Mouse (Mus musculus): ENCODE measurements at regions not wholly inside any gene's neighbourhood (a gene's known extent, or its start where the extent isn't known, plus 50 kb on each side); places are given as distances from the start of the nearest gene placed in this dataset.

DNA sequence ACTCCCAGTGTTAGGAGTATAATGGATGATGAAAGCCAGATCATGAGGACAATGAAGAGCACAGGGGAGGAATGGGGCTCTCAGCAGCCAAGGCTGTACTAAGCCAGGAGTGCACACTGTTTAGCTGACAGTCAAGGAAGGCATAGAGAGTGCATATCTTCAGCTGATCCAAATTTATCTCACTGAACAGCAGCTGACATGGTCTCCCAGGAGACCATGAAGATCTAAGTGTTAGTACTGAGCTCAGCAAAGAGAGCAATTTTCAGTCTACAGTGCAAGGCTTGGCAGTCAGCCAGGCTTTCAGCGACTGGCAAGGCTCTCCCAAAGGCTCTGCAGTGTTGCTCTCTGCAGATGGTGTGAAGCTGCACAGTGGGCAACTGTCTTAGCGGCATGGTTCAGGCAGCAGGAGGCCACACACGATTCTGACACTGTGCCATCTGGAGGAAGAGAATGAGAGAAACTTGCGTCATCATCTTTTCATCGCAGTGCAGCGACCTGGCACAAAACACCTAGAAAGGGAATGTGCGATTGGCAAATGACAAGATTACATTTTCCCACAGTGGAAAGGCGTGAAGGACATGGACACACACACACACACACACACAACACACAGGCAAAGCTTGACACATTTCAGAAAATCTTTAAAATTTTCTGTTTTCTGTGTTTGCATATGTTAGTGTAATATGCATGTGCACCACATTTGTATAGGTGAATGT, 66.7 kb upstream of the Zcchc13 start:
- intact Hi-C loops (cut with DNase I), result no loop called here
- no peak overlapping the region for H3K9ac ChIP-seq (ENCODE audit: low read depth, low read length)
- H3K4me3 ChIP-seq, result no peak overlapping the region
- TF ChIP-seq POLR2A (IDR thresholded peaks at IDR 0.05; ENCODE audit: insufficient read depth, low read depth, low read length) (no peak), CTCF (IDR thresholded peaks at IDR 0.05) (no peak), EP300 (IDR thresholded peaks at IDR 0.05; ENCODE audit: insufficient read depth, low read depth, low read length) (no peak)
- no peaks in the 10 kb centered on the region for H3K27me3 ChIP-seq (ENCODE audit: control insufficient read depth, insufficient read depth, low read length)
- no peaks in the 10 kb centered on the region for H3K36me3 ChIP-seq (ENCODE audit: control insufficient read depth, insufficient read depth, low read length)
- peaks cover 4% of the 10 kb centered on the region for H3K4me1 ChIP-seq (ENCODE audit: control insufficient read depth, insufficient read depth, low read length)
- H3K27ac ChIP-seq, result no peak overlapping the region
- H3K79me2 ChIP-seq (replicated peaks; ENCODE audit: control insufficient read depth, insufficient read depth, low read length), result no peaks in the 10 kb centered on the region
- peak; percentile 54 to 71 for DNase-seq
- 25% methylated on average over 8 of the region's 8 CpGs for WGBS

- TF ChIP-seq POLR2A (IDR thresholded peaks at IDR 0.05; ENCODE audit: insufficient read depth, low read depth, low read length), result no peak
- no peak for TF ChIP-seq EP300 (IDR thresholded peaks at IDR 0.05; ENCODE audit: insufficient read depth, low read depth, low read length)
- no peak for TF ChIP-seq CTCF (IDR thresholded peaks at IDR 0.05)
- no peak for DNase-seq
- Histone ChIP-seq H3K9ac (ENCODE audit: low read depth, low read length) (no peak overlapping the region), H3K4me1 (ENCODE audit: control insufficient read depth, insufficient read depth, low read length) (no peaks in the 10 kb centered on the region), H3K4me3 (no peak overlapping the region), H3K79me2 (replicated peaks; ENCODE audit: control insufficient read depth, insufficient read depth, low read length) (no peaks in the 10 kb centered on the region), H3K27ac (no peak overlapping the region), H3K27me3 (ENCODE audit: control insufficient read depth, insufficient read depth, low read length) (no peaks in the 10 kb centered on the region), H3K36me3 (ENCODE audit: control insufficient read depth, insufficient read depth, low read length) (no peaks in the 10 kb centered on the region)
- intact Hi-C loops (cut with DNase I), result no loop called here
- 92% methylated on average over 4 of the region's 4 CpGs for WGBS
Observed at GRCm38 (mm10) chrX:103573344-103573743, 57.0 kb upstream of the Zcchc13 start.

GRCm38 (mm10) chrX:103579484-103579883, 50.9 kb upstream of the Zcchc13 start:
- intact Hi-C loops (cut with DNase I), result no loop called here
- Histone ChIP-seq H3K27ac (no peak overlapping the region), H3K9ac (ENCODE audit: low read depth, low read length) (no peak overlapping the region), H3K36me3 (ENCODE audit: control insufficient read depth, insufficient read depth, low read length) (no peaks in the 10 kb centered on the region), H3K27me3 (ENCODE audit: control insufficient read depth, insufficient read depth, low read length) (no peaks in the 10 kb centered on the region), H3K79me2 (replicated peaks; ENCODE audit: control insufficient read depth, insufficient read depth, low read length) (no peaks in the 10 kb centered on the region), H3K4me3 (no peak overlapping the region), H3K4me1 (ENCODE audit: control insufficient read depth, insufficient read depth, low read length) (no peaks in the 10 kb centered on the region)
- TF ChIP-seq POLR2A (IDR thresholded peaks at IDR 0.05; ENCODE audit: insufficient read depth, low read depth, low read length) (no peak), CTCF (IDR thresholded peaks at IDR 0.05) (no peak), EP300 (IDR thresholded peaks at IDR 0.05; ENCODE audit: insufficient read depth, low read depth, low read length) (no peak)
- WGBS, result 79% methylated on average over 5 of the region's 5 CpGs
- DNase-seq, result no peak

Small RNAs in the stretch of these regions (microRNA-seq; reads per million reads assigned to microRNA genes)
- gene Mir374b, result 0 reads per million in 2 experiments
- gene Mir374c, result 0 reads per million in 2 experiments
- gene Mir421, result 131 to 365 reads per million in 2 experiments
